Mouse (Mus musculus) liver, postnatal 0 days (tissue): ENCODE data around the gene Lasp1.

Experiments used
- CTCF ChIP-seq: sonication (generic); IDR thresholded peaks from 2 replicates; pipeline ENCODE4 v1.5.1; 2016; ENCODE audit warnings: antibody characterized with exemption, low read depth
- EP300 ChIP-seq: IDR thresholded peaks from 2 replicates; pipeline ENCODE4 v1.6.1; 2016; ENCODE audit warnings: antibody characterized with exemption, low read depth, mild to moderate bottlenecking

- TF ChIP-seq CTCF: no peak
- TF ChIP-seq EP300: no peak
Measured at GRCm38 (mm10) chr11:97825971-97826370, 27.2 kb downstream of the Lasp1 start.
